8 mouse cellular contexts compared by ENCODE assay signal in genomic region chrX:143518168-143518901, GRCm38 (mm10). TPM values are rescaled to one million over a fixed set of nuclear protein-coding genes. Genes with fewer than 3 reads are reported as not detected.
DNase-seq lines count a peak whose midpoint lies in the region; ATAC-seq and TF ChIP-seq lines count a peak whose summit lies in the region.

Pak3 (plus strand) TSS chrX:143518591.

- peaks cover 89% of the 10 kb centered on the region for H3K27me3 ChIP-seq in embryonic facial prominence, embryonic 10.5 days (replicated peaks; ENCODE audit: low read depth, poor library complexity, severe bottlenecking)
- H3K27me3 ChIP-seq in hindbrain, embryonic 14.5 days (ENCODE audit: control insufficient read depth, insufficient read depth, low read length), result 0 out of 2 replicates have a peak, but pooled peaks cover 3% of the 10 kb centered on the region
- H3K27me3 ChIP-seq in limb, embryonic 14.5 days (ENCODE audit: control insufficient read depth, insufficient read depth, low read length), result no peaks in the 10 kb centered on the region

- intact Hi-C loops in gastrocnemius, adult 2 months (cut with DNase I), result no loop called here

- 18% methylated on average over 23 of the region's 23 CpGs for WGBS in embryonic facial prominence, embryonic 10.5 days
- 27% methylated on average over 23 of the region's 23 CpGs for WGBS in hindbrain, embryonic 14.5 days
- WGBS in limb, embryonic 14.5 days, result 25% methylated on average over 23 of the region's 23 CpGs

- peak within 1 kb of the TSS; percentile 53 for H3K4me3 ChIP-seq in gastrocnemius, adult 2 months
- peak within 1 kb of the TSS; percentile 58 for H3K4me3 ChIP-seq in embryonic facial prominence, embryonic 10.5 days
- H3K4me3 ChIP-seq in hindbrain, embryonic 14.5 days (replicated peaks; ENCODE audit: low read length), result peak within 1 kb of the TSS; percentile 37
- peak within 1 kb of the TSS; percentile 39 for H3K4me3 ChIP-seq in limb, embryonic 14.5 days (replicated peaks; ENCODE audit: low read length)

- peak within 1 kb of the TSS; percentile 48 for H3K4me2 ChIP-seq in hindbrain, embryonic 14.5 days (replicated peaks)
- peak within 1 kb of the TSS; percentile 53 for H3K4me2 ChIP-seq in limb, embryonic 14.5 days (replicated peaks; ENCODE audit: low read depth, low read length, severe bottlenecking)

- no peaks in the 10 kb centered on the region for H3K9me3 ChIP-seq in embryonic facial prominence, embryonic 10.5 days
- H3K9me3 ChIP-seq in hindbrain, embryonic 14.5 days (ENCODE audit: control insufficient read depth, low read length), result no peaks in the 10 kb centered on the region
- no peaks in the 10 kb centered on the region for H3K9me3 ChIP-seq in limb, embryonic 14.5 days (ENCODE audit: control insufficient read depth, low read length)

- no peaks in the 10 kb centered on the region for H3K4me1 ChIP-seq in embryonic facial prominence, embryonic 10.5 days
- H3K4me1 ChIP-seq in hindbrain, embryonic 14.5 days (replicated peaks; ENCODE audit: control insufficient read depth, insufficient read depth, low read length), result no peaks in the 10 kb centered on the region
- no peaks in the 10 kb centered on the region for H3K4me1 ChIP-seq in limb, embryonic 14.5 days (ENCODE audit: control insufficient read depth, insufficient read depth, low read length)

- no peak for TF ChIP-seq CTCF in gastrocnemius, adult 2 months (IDR thresholded peaks at IDR 0.05)

- H3K9ac ChIP-seq in hindbrain, embryonic 14.5 days, result peak within 1 kb of the TSS; percentile 57
- peak within 1 kb of the TSS; percentile 47 for H3K9ac ChIP-seq in limb, embryonic 14.5 days (ENCODE audit: low read depth, low read length, severe bottlenecking)

- no peak for TF ChIP-seq POLR2A in limb, embryonic 14.5 days (IDR thresholded peaks at IDR 0.05; ENCODE audit: borderline replicate concordance, extremely low read depth, insufficient read depth, insufficient read length)

- no peak for DNase-seq in gastrocnemius, adult 2 months
- no peak for DNase-seq in gastrocnemius, adult 18-20 months (ENCODE audit: low spot score)
- DNase-seq in R1 (ENCODE audit: low read depth, low spot score), result peak; percentile 2
- peak; percentile 51 for DNase-seq in embryonic facial prominence, embryonic 10.5 days (ENCODE audit: low spot score)
- DNase-seq in hindbrain, embryonic 14.5 days (ENCODE audit: low spot score), result no peak
- DNase-seq in limb, embryonic 14.5 days (ENCODE audit: low spot score), result no peak
- peak; percentile 36 to 50 for DNase-seq in right cerebral cortex, postnatal 36 days (ENCODE audit: low spot score in 2 of 2)
- no peak for DNase-seq in gastrocnemius, postnatal 25 days

- no peaks in the 10 kb centered on the region for H3K36me3 ChIP-seq in embryonic facial prominence, embryonic 10.5 days (replicated peaks)
- no peaks in the 10 kb centered on the region for H3K36me3 ChIP-seq in hindbrain, embryonic 14.5 days (replicated peaks; ENCODE audit: control insufficient read depth, insufficient read depth)
- H3K36me3 ChIP-seq in limb, embryonic 14.5 days (ENCODE audit: control insufficient read depth, insufficient read depth, low read length), result no peaks in the 10 kb centered on the region

- ATAC-seq in hindbrain, embryonic 14.5 days (ENCODE audit: low FRiP score), result peak; percentile 90
- ATAC-seq in limb, embryonic 14.5 days (ENCODE audit: low FRiP score, low read depth), result no peak

- no peak within 1 kb of the TSS for H3K27ac ChIP-seq in gastrocnemius, adult 2 months
- H3K27ac ChIP-seq in embryonic facial prominence, embryonic 10.5 days (replicated peaks), result peak within 1 kb of the TSS; percentile 83
- H3K27ac ChIP-seq in hindbrain, embryonic 14.5 days, result peak within 1 kb of the TSS; percentile 83
- no peak within 1 kb of the TSS for H3K27ac ChIP-seq in limb, embryonic 14.5 days (replicated peaks; ENCODE audit: low read depth, low read length)

RNA-seq across cellular contexts. Expression of gene Pak3, which starts in this region (rescaled TPM):
- total RNA-seq in gastrocnemius, adult 2 months (2021), result under 1 TPM; 0.05 to 0.08 TPM
- under 1 TPM; 0.05 to 0.31 TPM for total RNA-seq in gastrocnemius, adult 18-20 months (2021)
- 17.4 and 17.6 TPM in 2 replicates for polyA plus RNA-seq in embryonic facial prominence, embryonic 10.5 days (2016; fragmentation: Nextera tagmentation; extraction: Ambion mirVana)
- polyA plus RNA-seq in hindbrain, embryonic 14.5 days (2014; fragmentation: Nextera tagmentation; extraction: Ambion mirVana), result 253 and 301 TPM in 2 replicates
- 3.3 and 3.4 TPM in 2 replicates for polyA plus RNA-seq in limb, embryonic 14.5 days (2012; rRNA removed)
- polyA plus RNA-seq in limb, embryonic 14.5 days (2014; fragmentation: Nextera tagmentation; extraction: Ambion mirVana), result 17.7 and 19.1 TPM in 2 replicates
- under 1 TPM; 0.46 to 0.70 TPM for total RNA-seq in gastrocnemius, postnatal 25 days (2021)

Comparison
In these comparisons a context has a peak if more than half of its experiments do, and no peak if none do; other contexts are left out.
1. RNA of gene Pak3 (polyA plus RNA-seq): 253 to 301 TPM in hindbrain, embryonic 14.5 days; 3.3 to 19.1 TPM in limb, embryonic 14.5 days and 17.4 to 17.6 TPM in embryonic facial prominence, embryonic 10.5 days; every median in the first group is over 10 times any median in the second.
2. DNase-seq: peak in R1 (single experiment), embryonic facial prominence, embryonic 10.5 days (single experiment) and right cerebral cortex, postnatal 36 days (2 of 2); none in gastrocnemius, adult 2 months (single experiment), gastrocnemius, adult 18-20 months (single experiment), hindbrain, embryonic 14.5 days (single experiment), limb, embryonic 14.5 days (single experiment) and gastrocnemius, postnatal 25 days (single experiment).
3. H3K27ac ChIP-seq: peak in embryonic facial prominence, embryonic 10.5 days (single experiment) and hindbrain, embryonic 14.5 days (single experiment); none in gastrocnemius, adult 2 months (single experiment) and limb, embryonic 14.5 days (single experiment).
4. Peak in every context shown above with its lines, with median percentiles within 50 percentile points of each other: H3K4me3 ChIP-seq.